10 mouse cellular contexts compared by ENCODE assay signal in genomic region chr11:114071998-114072397, GRCm38 (mm10). TPM values are rescaled to one million over a fixed set of nuclear protein-coding genes. Genes with fewer than 3 reads are reported as not detected.
DNase-seq lines count a peak whose midpoint lies in the region; ATAC-seq lines count a peak whose summit lies in the region.
"Had no signal": no experiment of that assay in that cellular context is flagged by ENCODE, and none has a peak within 500 bp of the region (broad histone marks: within the 10 kb centered on the region; RNA-seq: fewer than 3 reads in every experiment).

No protein-coding gene starts in this region.

- peaks cover 10% of the 10 kb centered on the region; the same call in 1 of the 2 replicates for H3K9me3 ChIP-seq in hindbrain, embryonic 10.5 days
- H3K9me3 ChIP-seq in hindbrain, embryonic 14.5 days (ENCODE audit: control insufficient read depth, low read length) = peaks cover 8% of the 10 kb centered on the region
- H3K9me3 ChIP-seq: hindbrain, embryonic 15.5 days had no signal

- intact Hi-C loops in heart, postnatal 14 days (cut with DNase I) = loop anchor here (5.0 to 10.0 kb wide), 2 partner anchors 210 to 393 kb away; no protein-coding TSS in a partner anchor
- intact Hi-C loops in left cerebral cortex, postnatal 25 days (cut with DNase I) = no loop called here

- H3K4me3 ChIP-seq in hindbrain, embryonic 10.5 days = no peak overlapping the region
- H3K4me3 ChIP-seq in hindbrain, embryonic 14.5 days (replicated peaks; ENCODE audit: low read length) = no peak overlapping the region
- H3K4me3 ChIP-seq: hindbrain, embryonic 15.5 days; neural tube, embryonic 12.5 days had no signal

- WGBS in hindbrain, embryonic 10.5 days = 30% methylated on average over 8 of the region's 8 CpGs
- 35% methylated on average over 8 of the region's 8 CpGs for WGBS in hindbrain, embryonic 14.5 days

- H3K27me3 ChIP-seq in hindbrain, embryonic 10.5 days (ENCODE audit: insufficient read depth, poor library complexity, severe bottlenecking) = peaks cover 34% of the 10 kb centered on the region
- no peaks in the 10 kb centered on the region for H3K27me3 ChIP-seq in hindbrain, embryonic 14.5 days (ENCODE audit: control insufficient read depth, insufficient read depth, low read length)
- H3K27me3 ChIP-seq: hindbrain, embryonic 15.5 days had no signal

- H3K9ac ChIP-seq in hindbrain, embryonic 14.5 days = no peak overlapping the region
- H3K9ac ChIP-seq: hindbrain, embryonic 15.5 days; neural tube, embryonic 12.5 days had no signal

- peaks cover 29% of the 10 kb centered on the region for H3K4me1 ChIP-seq in hindbrain, embryonic 10.5 days (replicated peaks)
- peaks cover 9% of the 10 kb centered on the region; the same call in 1 of the 2 replicates for H3K4me1 ChIP-seq in hindbrain, embryonic 14.5 days (replicated peaks; ENCODE audit: control insufficient read depth, insufficient read depth, low read length)

- H3K36me3 ChIP-seq in hindbrain, embryonic 10.5 days = no peaks in the 10 kb centered on the region
- no peaks in the 10 kb centered on the region for H3K36me3 ChIP-seq in hindbrain, embryonic 14.5 days (replicated peaks; ENCODE audit: control insufficient read depth, insufficient read depth)
- H3K36me3 ChIP-seq: hindbrain, embryonic 15.5 days; neural tube, embryonic 12.5 days had no signal

- no peak overlapping the region for H3K27ac ChIP-seq in hindbrain, embryonic 10.5 days
- no peak overlapping the region for H3K27ac ChIP-seq in hindbrain, embryonic 14.5 days
- H3K27ac ChIP-seq: hindbrain, embryonic 15.5 days; neural tube, embryonic 12.5 days had no signal

- ATAC-seq in hindbrain, embryonic 14.5 days (ENCODE audit: low FRiP score) = no peak

- peak; percentile 55 for DNase-seq in hindbrain, embryonic 10.5 days (ENCODE audit: low spot score)
- no peak for DNase-seq in hindbrain, embryonic 14.5 days (ENCODE audit: low spot score)
- DNase-seq in A20 (ENCODE audit: low read depth, low spot score) (peak; percentile 26), MN1 (ENCODE audit: low spot score) (no peak)
- peak; percentile 72 for DNase-seq in adrenal gland, postnatal 10 days
- DNase-seq in heart, postnatal 14 days = peak; percentile 54 to 75
- DNase-seq in mesoderm, embryonic 11.5 days (ENCODE audit: low read depth, low spot score) = peak; percentile 61
- DNase-seq in left cerebral cortex, postnatal 25 days (ENCODE audit: low spot score in 2 of 2) = no peak

- H3K4me2 ChIP-seq in hindbrain, embryonic 14.5 days (replicated peaks) = no peak overlapping the region
- H3K4me2 ChIP-seq: hindbrain, embryonic 15.5 days; neural tube, embryonic 12.5 days had no signal

RNA-seq across cellular contexts. Expression of gene Sdk2, which starts 5.2 kb away (rescaled TPM):
- polyA plus RNA-seq in hindbrain, embryonic 10.5 days (2016; fragmentation: Nextera tagmentation; extraction: Ambion mirVana) = 3.2 and 4.3 TPM in 2 replicates
- 3.6 and 6.3 TPM in 2 replicates for polyA plus RNA-seq in hindbrain, embryonic 14.5 days (2014; fragmentation: Nextera tagmentation; extraction: Ambion mirVana)
- total RNA-seq in adrenal gland, postnatal 10 days (2021) = 1 to 10 TPM; 4.9 to 5.4 TPM
- total RNA-seq in heart, postnatal 14 days (2021) = 1 to 10 TPM; 2.0 to 2.2 TPM
- 10 to 100 TPM; 29.1 to 30.1 TPM for total RNA-seq in left cerebral cortex, postnatal 25 days (2021)

Comparison
In these comparisons a context has a peak if more than half of its experiments do, and no peak if none do; other contexts are left out.
1. DNase-seq: peak in hindbrain, embryonic 10.5 days (single experiment), A20 (single experiment), adrenal gland, postnatal 10 days (single experiment), heart, postnatal 14 days (2 of 2) and mesoderm, embryonic 11.5 days (single experiment); none in hindbrain, embryonic 14.5 days (single experiment), MN1 (single experiment) and left cerebral cortex, postnatal 25 days (0 of 2).
2. RNA of gene Sdk2, which starts 5.2 kb away (total RNA-seq): 29.1 to 30.1 TPM in left cerebral cortex, postnatal 25 days; 4.9 to 5.4 TPM in adrenal gland, postnatal 10 days and 2.0 to 2.2 TPM in heart, postnatal 14 days; every median in the first group is over 4 times any median in the second.